Mouse (Mus musculus) liver, embryonic 12.5 days (tissue): ENCODE measurements around the gene Fcor. TPM values are rescaled to one million over a fixed set of nuclear protein-coding genes. Genes with fewer than 3 reads are reported as not detected.

Experiments used
- ATAC-seq: fragments of 200-750 bp; cut with Nextera tagmentation; 2 replicates; pipeline ENCODE4 v1.8.0; 2017; ENCODE audit warnings: moderate number of reproducible peaks, mild to moderate bottlenecking, moderate library complexity
- H3K27ac ChIP-seq: fragments of 300-500 bp; sonication (generic); 2 replicates; pipeline ENCODE4 v1.5.1; 2016; ENCODE audit warnings: mild to moderate bottlenecking
- H3K27me3 ChIP-seq: fragments of 300-500 bp; sonication (generic); replicated peaks from 2 replicates; pipeline ENCODE4 v1.6.1; 2016; ENCODE audit warnings: mild to moderate bottlenecking, moderate library complexity
- H3K36me3 ChIP-seq: fragments of 300-500 bp; sonication (generic); 2 replicates; pipeline ENCODE4 v1.6.1; 2016; ENCODE audit warnings: mild to moderate bottlenecking, moderate library complexity
- H3K4me1 ChIP-seq: fragments of 300-500 bp; sonication (generic); 2 replicates; pipeline ENCODE4 v1.6.1; 2016
- H3K4me2 ChIP-seq: fragments of 300-500 bp; sonication (generic); 2 replicates; pipeline ENCODE4 v1.6.1; 2016; ENCODE audit warnings: mild to moderate bottlenecking, moderate library complexity
- H3K4me3 ChIP-seq: fragments of 300-500 bp; sonication (generic); 2 replicates; pipeline ENCODE4 v1.5.1; 2016; ENCODE audit warnings: mild to moderate bottlenecking, moderate library complexity
- H3K9ac ChIP-seq: fragments of 300-500 bp; sonication (generic); 2 replicates; pipeline ENCODE4 v1.6.1; 2016; ENCODE audit warnings: mild to moderate bottlenecking, moderate library complexity
- H3K9me3 ChIP-seq: fragments of 300-500 bp; sonication (generic); replicated peaks from 2 replicates; pipeline ENCODE4 v1.6.1; 2016; ENCODE audit warnings: mild to moderate bottlenecking, moderate library complexity
- WGBS: fragments of 180-500 bp; shearing (Covaris S2); methylation state at CpG from one replicate; pipeline ENCODE4 v1.1.7; 2016; ENCODE audit not compliant: insufficient replicate concordance; 5-methylcytosine and 5-hydroxymethylcytosine counted together
- polyA plus RNA-seq: library from polyadenylated mRNA; unstranded; fragments of >200 nt; fragmentation: Nextera tagmentation; extraction: Ambion mirVana; gene quantifications from 2 replicates; pipeline ENCODE4 v1.2.1, GENCODE M21; 2016

Gene Fcor
- polyA plus RNA-seq: 2.8 and 3.2 TPM in 2 replicates

GRCm38 (mm10) chr8:3671980-3672491 is at the start of gene Fcor:
Gene Fcor (minus strand): TSS chr8:3672362.
- H3K9ac ChIP-seq: peak within 1 kb of the TSS; percentile 68
- no peaks in the 10 kb centered on the region for H3K36me3 ChIP-seq
- WGBS: under 1% methylated on average over 23 of the region's 23 CpGs
- H3K9me3 ChIP-seq: no peaks in the 10 kb centered on the region
- no peaks in the 10 kb centered on the region; the same call in 1 of the 2 replicates for H3K27me3 ChIP-seq
- H3K4me1 ChIP-seq: peaks cover 16% of the 10 kb centered on the region
- ATAC-seq: peak; percentile 67
- peak within 1 kb of the TSS; percentile 58 for H3K4me3 ChIP-seq
- peak within 1 kb of the TSS; percentile 73 for H3K4me2 ChIP-seq
- H3K27ac ChIP-seq: no peak within 1 kb of the TSS; the same call in 1 of the 2 replicates

- H3K4me1 ChIP-seq: 0 out of 2 replicates have a peak, but pooled peaks cover 17% of the 10 kb centered on the region
- no peak overlapping the region for H3K27ac ChIP-seq
- H3K4me3 ChIP-seq: no peak overlapping the region
- no peaks in the 10 kb centered on the region for H3K9me3 ChIP-seq
- H3K4me2 ChIP-seq: no peak overlapping the region
- H3K27me3 ChIP-seq: no peaks in the 10 kb centered on the region
- ATAC-seq: no peak
- no peaks in the 10 kb centered on the region for H3K36me3 ChIP-seq
- no peak overlapping the region for H3K9ac ChIP-seq
- 47% methylated on average over 1 of the region's 1 CpGs for WGBS
These were observed 48.9 kb upstream of the Fcor start for GRCm38 (mm10) chr8:3721041-3721440.

DNA sequence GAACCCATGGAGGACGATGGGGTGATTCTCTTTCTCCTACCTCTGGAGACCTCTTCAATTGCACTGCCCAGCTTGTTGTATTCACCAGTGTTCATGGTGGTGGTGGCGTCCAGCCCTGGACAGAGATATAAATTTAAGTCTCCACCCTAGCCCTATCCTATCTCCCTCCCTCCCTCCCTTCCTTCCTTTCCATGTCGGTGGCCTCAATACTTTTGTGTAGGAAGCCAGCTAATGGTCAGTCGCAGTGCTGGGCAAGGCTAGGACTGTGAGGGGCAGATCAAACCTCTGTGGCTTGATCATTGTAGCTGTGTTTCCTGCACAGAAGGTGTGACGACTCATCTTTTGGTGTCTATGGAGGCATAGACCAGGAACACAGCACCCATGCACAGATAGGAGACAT is 48.4 kb upstream of the Fcor start, which contains the start of gene Clec4g:
Clec4g (minus strand) TSS at position 101 of the 400 bp plus-strand sequence.
- no peaks in the 10 kb centered on the region for H3K9me3 ChIP-seq
- H3K4me3 ChIP-seq: no peak within 1 kb of the TSS
- H3K36me3 ChIP-seq: no peaks in the 10 kb centered on the region
- H3K4me2 ChIP-seq: no peak within 1 kb of the TSS
- H3K27me3 ChIP-seq: no peaks in the 10 kb centered on the region
- no peak within 1 kb of the TSS for H3K9ac ChIP-seq
- H3K4me1 ChIP-seq: 0 out of 2 replicates have a peak, but pooled peaks cover 17% of the 10 kb centered on the region
- ATAC-seq: no peak
- H3K27ac ChIP-seq: no peak within 1 kb of the TSS
- 42% methylated on average over 5 of the region's 5 CpGs for WGBS

- ATAC-seq: peak; percentile 74
- H3K27me3 ChIP-seq: no peaks in the 10 kb centered on the region
- no peak overlapping the region for H3K9ac ChIP-seq
- H3K36me3 ChIP-seq: no peaks in the 10 kb centered on the region
- H3K4me2 ChIP-seq: no peak overlapping the region
- no peak overlapping the region for H3K4me3 ChIP-seq
- 0 out of 2 replicates have a peak, but pooled peaks cover 9% of the 10 kb centered on the region for H3K4me1 ChIP-seq
- WGBS: 11% methylated on average over 14 of the region's 14 CpGs
- no peaks in the 10 kb centered on the region for H3K9me3 ChIP-seq
- no peak overlapping the region for H3K27ac ChIP-seq
These were observed 46.4 kb upstream of the Fcor start for GRCm38 (mm10) chr8:3718559-3718958.

GRCm38 (mm10) chr8:3717321-3717954 is 45.3 kb upstream of the Fcor start:
- H3K9me3 ChIP-seq: no peaks in the 10 kb centered on the region
- H3K27ac ChIP-seq: no peak overlapping the region
- no peaks in the 10 kb centered on the region for H3K27me3 ChIP-seq
- 70% methylated on average over 12 of the region's 12 CpGs for WGBS
- ATAC-seq: no peak
- no peaks in the 10 kb centered on the region for H3K36me3 ChIP-seq
- H3K4me2 ChIP-seq: no peak overlapping the region
- H3K4me1 ChIP-seq: 0 out of 2 replicates have a peak, but pooled peaks cover 3% of the 10 kb centered on the region
- no peak overlapping the region for H3K4me3 ChIP-seq
- H3K9ac ChIP-seq: no peak overlapping the region

DNA sequence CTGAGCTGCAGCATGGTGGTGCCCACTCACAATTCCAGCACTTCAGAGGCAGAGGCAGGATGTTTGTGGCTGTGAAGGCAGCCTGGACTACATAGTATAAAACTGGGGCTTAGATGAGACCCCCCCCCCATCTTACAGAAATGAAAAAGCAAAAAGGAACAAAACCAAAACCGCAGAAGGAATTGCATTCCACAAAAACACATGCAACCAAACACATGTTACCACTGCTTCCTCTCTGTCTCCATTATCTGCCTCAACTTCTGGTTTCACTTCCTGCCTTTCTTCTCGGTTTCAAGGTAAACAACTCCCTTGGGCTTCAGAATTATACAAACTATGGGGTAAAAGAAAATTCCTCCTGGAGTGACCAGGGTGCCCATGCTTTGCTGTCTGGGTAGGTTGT is 39.5 kb upstream of the Fcor start:
- no peak overlapping the region for H3K4me2 ChIP-seq
- peaks cover 15% of the 10 kb centered on the region; the same call in 1 of the 2 replicates for H3K4me1 ChIP-seq
- H3K4me3 ChIP-seq: no peak overlapping the region
- H3K36me3 ChIP-seq: no peaks in the 10 kb centered on the region
- no peaks in the 10 kb centered on the region for H3K9me3 ChIP-seq
- H3K9ac ChIP-seq: no peak overlapping the region
- H3K27ac ChIP-seq: 0 out of 2 replicates have a peak overlapping the region, but pooled peaks have one; percentile 40
- WGBS: 11% methylated on average over 2 of the region's 2 CpGs
- ATAC-seq: peak; percentile 24; the same call in 1 of the 2 replicates
- H3K27me3 ChIP-seq: no peaks in the 10 kb centered on the region

DNA sequence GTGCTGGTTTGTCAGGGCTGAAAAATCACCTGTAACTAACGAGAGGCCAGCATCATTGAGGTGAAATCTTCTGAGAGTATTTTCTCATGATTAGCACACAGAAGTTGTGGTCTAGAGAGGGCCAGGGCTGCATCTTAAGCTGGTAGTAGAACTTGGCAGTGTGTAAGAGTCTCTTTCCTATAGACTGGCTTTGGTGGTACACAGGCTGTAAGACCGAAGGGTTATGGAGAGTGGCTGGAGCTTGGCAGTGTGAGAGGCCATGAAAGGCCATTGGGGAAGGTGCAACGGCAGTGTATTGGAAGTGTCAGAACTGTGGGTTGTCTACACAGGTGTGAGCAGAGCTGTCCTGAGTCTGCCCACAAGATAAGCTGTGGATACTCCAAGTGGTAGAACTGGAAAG is 38.1 kb upstream of the Fcor start:
- H3K27ac ChIP-seq: no peak overlapping the region
- H3K9me3 ChIP-seq: no peaks in the 10 kb centered on the region
- WGBS: 58% methylated on average over 3 of the region's 3 CpGs
- no peak overlapping the region for H3K4me3 ChIP-seq
- peaks cover 15% of the 10 kb centered on the region; the same call in 1 of the 2 replicates for H3K4me1 ChIP-seq
- H3K36me3 ChIP-seq: no peaks in the 10 kb centered on the region
- H3K4me2 ChIP-seq: no peak overlapping the region
- ATAC-seq: no peak
- no peak overlapping the region for H3K9ac ChIP-seq
- no peaks in the 10 kb centered on the region for H3K27me3 ChIP-seq

DNA sequence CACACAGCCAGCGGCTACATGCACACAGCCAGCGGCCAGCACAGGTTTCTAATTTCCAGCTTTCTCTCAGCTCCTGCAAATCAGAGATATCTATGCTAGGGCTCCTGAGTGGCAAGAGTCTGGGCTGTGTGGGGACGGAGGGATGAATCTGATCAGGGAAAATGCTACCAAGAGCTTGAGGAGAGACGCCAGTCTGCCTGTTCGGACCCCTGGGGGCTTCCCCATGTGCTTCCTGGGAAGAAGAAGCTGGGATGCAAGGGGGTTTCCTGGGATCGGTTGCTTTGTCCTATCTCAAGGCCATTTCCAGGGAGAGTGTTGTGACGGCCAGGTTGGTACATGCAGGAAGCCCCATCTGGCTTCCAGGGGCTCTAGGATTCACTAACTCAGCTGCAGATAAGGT is 35.4 kb upstream of the Fcor start:
- whole genome bisulfite sequencing: 57% methylated on average over 7 of the region's 7 CpGs

GRCm38 (mm10) chr8:3705711-3706110 is 33.5 kb upstream of the Fcor start:
- Histone ChIP-seq H3K4me1 (peaks cover 13% of the 10 kb centered on the region; the same call in 1 of the 2 replicates), H3K27ac (no peak overlapping the region), H3K9ac (no peak overlapping the region), H3K4me2 (no peak overlapping the region), H3K9me3 (no peaks in the 10 kb centered on the region), H3K4me3 (no peak overlapping the region), H3K36me3 (no peaks in the 10 kb centered on the region), H3K27me3 (no peaks in the 10 kb centered on the region)
- ATAC-seq: no peak
- WGBS: 43% methylated on average over 4 of the region's 4 CpGs

More for the DNA sequence above, 35.4 kb upstream of the Fcor start:
- Histone ChIP-seq H3K36me3 (no peaks in the 10 kb centered on the region), H3K9me3 (no peaks in the 10 kb centered on the region), H3K4me1 (peaks cover 15% of the 10 kb centered on the region; the same call in 1 of the 2 replicates), H3K9ac (no peak overlapping the region), H3K27me3 (no peaks in the 10 kb centered on the region), H3K4me2 (no peak overlapping the region), H3K4me3 (no peak overlapping the region), H3K27ac (no peak overlapping the region)
- ATAC-seq: no peak

DNA sequence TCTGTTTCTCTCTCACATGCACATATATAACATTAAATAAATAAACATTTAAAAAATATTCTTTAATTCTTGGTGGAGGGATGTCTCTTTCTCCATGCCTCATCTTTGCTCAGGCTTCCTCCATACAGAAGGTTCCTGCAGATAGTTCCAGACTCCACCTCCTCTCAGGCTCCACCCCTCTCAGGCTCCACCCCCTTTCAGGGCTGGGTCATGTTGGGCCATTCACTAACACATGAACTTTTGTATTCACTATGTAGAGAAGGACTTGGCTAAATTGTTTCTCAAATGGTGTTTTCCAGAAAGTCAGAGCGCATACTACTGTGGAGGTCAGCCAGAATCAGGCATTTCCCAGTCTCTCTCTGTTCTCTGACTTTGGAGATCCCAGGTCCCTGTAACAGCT is 29.3 kb upstream of the Fcor start:
- Histone ChIP-seq H3K27me3 (no peaks in the 10 kb centered on the region), H3K36me3 (no peaks in the 10 kb centered on the region), H3K27ac (no peak overlapping the region), H3K4me3 (no peak overlapping the region), H3K9me3 (no peaks in the 10 kb centered on the region), H3K9ac (no peak overlapping the region), H3K4me2 (no peak overlapping the region), H3K4me1 (peaks cover 5% of the 10 kb centered on the region; the same call in 1 of the 2 replicates)
- WGBS: 86% methylated on average over 1 of the region's 1 CpGs
- ATAC-seq: peak; percentile 57; the same call in 1 of the 2 replicates

DNA sequence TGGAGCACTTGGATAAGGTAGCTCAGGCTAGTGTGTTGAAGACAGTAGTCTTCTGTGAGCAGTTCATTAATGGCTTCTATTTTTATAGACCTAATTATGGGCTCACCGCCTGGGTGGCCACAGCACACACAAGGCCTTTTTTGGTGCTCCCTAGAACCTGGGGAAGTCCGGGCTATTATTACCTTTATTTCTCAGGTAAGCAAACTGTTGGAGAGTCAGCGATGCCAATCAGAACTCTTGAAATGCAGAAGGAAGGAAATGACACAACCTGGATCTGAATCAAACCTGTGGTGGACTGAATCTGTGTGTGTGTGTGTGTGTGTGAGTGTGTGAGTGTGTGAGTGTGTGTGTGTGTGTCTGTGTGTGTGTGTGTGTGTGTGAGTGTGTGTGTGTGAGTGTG is 22.0 kb upstream of the Fcor start, which contains the start of gene Fcer2a:
Fcer2a (minus strand) TSS at position 55 of the 400 bp plus-strand sequence.
- H3K9ac ChIP-seq: no peak within 1 kb of the TSS
- no peaks in the 10 kb centered on the region for H3K4me1 ChIP-seq
- 66% methylated on average over 3 of the region's 3 CpGs for WGBS
- ATAC-seq: no peak
- H3K27ac ChIP-seq: no peak within 1 kb of the TSS
- H3K9me3 ChIP-seq: no peaks in the 10 kb centered on the region
- H3K4me2 ChIP-seq: no peak within 1 kb of the TSS
- H3K36me3 ChIP-seq: no peaks in the 10 kb centered on the region
- H3K27me3 ChIP-seq: 0 out of 2 replicates have a peak, but pooled peaks cover 12% of the 10 kb centered on the region
- no peak within 1 kb of the TSS for H3K4me3 ChIP-seq

DNA sequence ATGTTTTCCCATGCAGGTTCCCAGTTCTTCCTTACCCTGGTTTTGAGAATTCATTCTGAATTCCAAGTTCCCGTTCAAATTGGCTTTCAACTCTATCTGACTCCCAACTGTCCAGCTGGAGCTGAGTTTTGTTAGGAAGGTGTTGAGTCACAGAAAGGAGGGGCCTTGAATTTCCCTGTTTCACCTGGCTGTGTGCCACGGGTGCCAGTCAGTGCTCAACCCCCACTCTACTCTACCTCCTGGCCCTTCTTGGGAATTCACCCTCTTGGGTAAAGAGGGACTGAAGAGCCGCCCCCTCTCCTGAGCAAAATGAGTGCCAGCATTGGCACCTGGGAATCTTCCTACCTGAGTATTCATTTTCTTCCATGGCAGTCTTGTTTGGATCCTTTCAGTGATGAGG is 18.6 kb upstream of the Fcor start:
- H3K36me3 ChIP-seq: no peaks in the 10 kb centered on the region
- ATAC-seq: no peak
- H3K27me3 ChIP-seq: 0 out of 2 replicates have a peak, but pooled peaks cover 12% of the 10 kb centered on the region
- WGBS: 44% methylated on average over 3 of the region's 3 CpGs
- H3K4me3 ChIP-seq: no peak overlapping the region
- H3K4me1 ChIP-seq: no peaks in the 10 kb centered on the region
- no peak overlapping the region for H3K9ac ChIP-seq
- no peak overlapping the region for H3K4me2 ChIP-seq
- H3K27ac ChIP-seq: no peak overlapping the region
- no peaks in the 10 kb centered on the region for H3K9me3 ChIP-seq
